Mouse (Mus musculus): Measurements from ENCODE around the gene Lactb. TPM values are rescaled to one million over a fixed set of nuclear protein-coding genes. Genes with fewer than 3 reads are reported as not detected.

Gene Lactb
- polyA plus RNA-seq, 1 experiment from 2014 or later, result 14.2 TPM

DNA sequence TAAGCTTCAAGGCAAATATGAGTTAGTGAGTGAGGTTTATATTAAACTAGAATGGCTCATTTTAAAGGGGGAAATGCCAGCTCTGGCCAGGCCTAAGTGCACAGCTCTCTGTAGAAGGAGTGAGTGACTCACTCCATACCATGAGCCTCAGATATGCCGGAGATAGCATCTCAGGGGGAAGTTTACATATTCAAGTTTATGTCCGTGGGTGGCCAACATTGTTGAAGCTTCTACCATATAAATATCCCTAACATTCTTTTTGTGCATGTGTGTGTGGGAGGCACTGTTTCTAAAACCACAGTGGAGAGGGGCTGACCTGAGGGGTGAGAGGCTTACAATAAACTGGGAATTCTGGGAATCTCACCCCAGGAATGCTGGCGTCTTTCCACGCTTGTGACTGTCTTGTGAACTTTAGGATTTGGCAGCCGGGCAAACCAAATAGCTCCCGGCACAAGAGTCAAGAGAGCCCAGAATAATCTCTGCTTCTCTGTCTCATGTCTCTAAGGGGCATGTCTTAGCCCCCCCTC, 13.7 kb upstream of the Lactb start:
- no peaks in the 10 kb centered on the region for H3K36me3 ChIP-seq (ENCODE audit: control insufficient read depth, insufficient read depth, low read length)
- ATAC-seq (ENCODE audit: low FRiP score, low TSS enrichment) (no peak), DNase-seq (peak; percentile 19)
- no peaks in the 10 kb centered on the region for H3K27me3 ChIP-seq (ENCODE audit: control insufficient read depth, insufficient read depth, low read length)
- H3K4me2 ChIP-seq (ENCODE audit: low read length), result no peak overlapping the region
- no peaks in the 10 kb centered on the region for H3K9me3 ChIP-seq (ENCODE audit: control insufficient read depth, low read length)
- H3K27ac ChIP-seq (replicated peaks; ENCODE audit: low read depth, low read length), result no peak overlapping the region
- H3K4me3 ChIP-seq (replicated peaks; ENCODE audit: low read depth, low read length), result no peak overlapping the region
- H3K4me1 ChIP-seq (ENCODE audit: control insufficient read depth, insufficient read depth, low read length), result no peaks in the 10 kb centered on the region
- 55% methylated on average over 6 of the region's 6 CpGs for WGBS
- no peak overlapping the region for H3K9ac ChIP-seq (replicated peaks; ENCODE audit: low read length)

DNA sequence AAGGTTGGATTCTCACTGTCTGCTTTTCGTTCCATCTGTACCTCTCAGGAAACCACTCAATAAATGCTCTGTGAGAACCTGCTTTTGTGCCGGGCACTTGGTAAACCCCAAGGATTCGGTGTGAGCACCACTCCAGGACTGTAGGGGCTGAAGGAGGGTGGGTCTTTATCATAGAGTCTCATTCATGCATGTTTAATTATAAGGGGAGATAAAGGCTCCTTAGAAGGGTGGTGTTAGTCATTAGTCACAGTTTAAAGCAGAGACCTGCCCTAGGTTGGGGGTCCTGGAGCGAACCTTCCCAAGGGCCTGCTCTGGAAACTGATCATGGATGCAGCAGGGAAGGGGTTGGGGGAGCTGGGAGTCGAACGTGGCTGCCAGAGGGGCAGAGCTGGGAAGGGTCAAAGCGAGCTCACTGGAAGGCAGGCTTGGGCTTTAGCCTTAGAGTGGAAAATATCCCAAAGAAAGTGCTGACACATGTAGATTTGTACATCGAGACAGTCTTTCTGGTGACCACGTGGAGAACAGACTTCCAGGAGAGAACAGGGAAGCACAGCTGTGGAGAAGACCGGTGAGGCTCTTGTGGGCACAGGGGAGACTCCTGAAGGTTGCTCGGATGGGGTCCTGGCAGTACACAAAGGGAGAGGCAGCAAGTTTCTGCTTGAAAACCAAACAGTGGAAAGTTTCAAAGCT, 13.1 kb upstream of the Lactb start:
- no peaks in the 10 kb centered on the region for H3K27me3 ChIP-seq (ENCODE audit: control insufficient read depth, insufficient read depth, low read length)
- no peak for ATAC-seq (ENCODE audit: low FRiP score, low TSS enrichment)
- H3K4me2 ChIP-seq (ENCODE audit: low read length), result no peak overlapping the region
- no peak overlapping the region for H3K4me3 ChIP-seq (replicated peaks; ENCODE audit: low read depth, low read length)
- DNase-seq, result no peak
- H3K36me3 ChIP-seq (ENCODE audit: control insufficient read depth, insufficient read depth, low read length), result no peaks in the 10 kb centered on the region
- no peaks in the 10 kb centered on the region for H3K9me3 ChIP-seq (ENCODE audit: control insufficient read depth, low read length)
- no peak overlapping the region for H3K9ac ChIP-seq (replicated peaks; ENCODE audit: low read length)
- 65% methylated on average over 11 of the region's 11 CpGs for WGBS
- no peak overlapping the region for H3K27ac ChIP-seq (replicated peaks; ENCODE audit: low read depth, low read length)
- H3K4me1 ChIP-seq (ENCODE audit: control insufficient read depth, insufficient read depth, low read length), result no peaks in the 10 kb centered on the region

DNA sequence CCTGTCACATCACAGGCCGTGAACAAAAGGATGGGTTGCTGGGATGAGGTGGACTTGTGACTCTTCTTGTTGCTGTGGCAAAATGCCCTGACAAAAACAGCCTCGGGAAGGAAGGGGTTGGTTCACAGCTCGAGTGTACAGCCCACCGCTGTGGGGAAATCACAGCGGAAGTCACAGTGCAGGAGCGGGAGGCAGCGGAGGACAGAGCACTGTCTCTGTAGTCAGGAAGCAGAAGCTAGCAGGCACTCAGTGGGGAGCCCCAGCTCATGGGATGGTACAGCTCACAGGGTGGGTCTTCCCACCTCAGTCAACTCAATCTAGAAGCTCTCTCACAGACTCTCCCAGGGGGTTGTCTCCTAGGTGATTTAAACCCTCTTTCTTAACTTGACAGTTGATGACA, 10.1 kb upstream of the Lactb start:
- no peak for ATAC-seq (ENCODE audit: low FRiP score, low TSS enrichment)
- no peak for DNase-seq
- WGBS, result 83% methylated on average over 7 of the region's 7 CpGs

GRCm38 (mm10) chr9:66982085-66982484, 6.8 kb upstream of the Lactb start:
- DNase-seq, result no peak
- H3K4me2 ChIP-seq (ENCODE audit: low read length), result no peak overlapping the region
- no peaks in the 10 kb centered on the region for H3K4me1 ChIP-seq (ENCODE audit: control insufficient read depth, insufficient read depth, low read length)
- H3K27ac ChIP-seq (replicated peaks; ENCODE audit: low read depth, low read length), result no peak overlapping the region
- 82% methylated on average over 7 of the region's 7 CpGs for WGBS
- H3K9me3 ChIP-seq (ENCODE audit: control insufficient read depth, low read length), result no peaks in the 10 kb centered on the region
- no peak overlapping the region for H3K9ac ChIP-seq (replicated peaks; ENCODE audit: low read length)
- H3K36me3 ChIP-seq (ENCODE audit: control insufficient read depth, insufficient read depth, low read length), result no peaks in the 10 kb centered on the region
- no peaks in the 10 kb centered on the region for H3K27me3 ChIP-seq (ENCODE audit: control insufficient read depth, insufficient read depth, low read length)
- H3K4me3 ChIP-seq (replicated peaks; ENCODE audit: low read depth, low read length), result no peak overlapping the region
- ATAC-seq (ENCODE audit: low FRiP score, low TSS enrichment), result no peak

More for the DNA sequence above, 10.1 kb upstream of the Lactb start:
- no peak overlapping the region for H3K9ac ChIP-seq (replicated peaks; ENCODE audit: low read length)
- no peaks in the 10 kb centered on the region for H3K36me3 ChIP-seq (ENCODE audit: control insufficient read depth, insufficient read depth, low read length)
- no peaks in the 10 kb centered on the region for H3K9me3 ChIP-seq (ENCODE audit: control insufficient read depth, low read length)
- H3K4me3 ChIP-seq (replicated peaks; ENCODE audit: low read depth, low read length), result no peak overlapping the region
- no peak overlapping the region for H3K27ac ChIP-seq (replicated peaks; ENCODE audit: low read depth, low read length)
- H3K4me2 ChIP-seq (ENCODE audit: low read length), result no peak overlapping the region
- no peaks in the 10 kb centered on the region for H3K27me3 ChIP-seq (ENCODE audit: control insufficient read depth, insufficient read depth, low read length)
- H3K4me1 ChIP-seq (ENCODE audit: control insufficient read depth, insufficient read depth, low read length), result no peaks in the 10 kb centered on the region

GRCm38 (mm10) chr9:66980458-66980857, 5.2 kb upstream of the Lactb start:
- ATAC-seq (ENCODE audit: low FRiP score, low TSS enrichment), result no peak
- H3K4me2 ChIP-seq (ENCODE audit: low read length), result no peak overlapping the region
- 0 out of 2 replicates have a peak, but pooled peaks cover 5% of the 10 kb centered on the region for H3K4me1 ChIP-seq (ENCODE audit: control insufficient read depth, insufficient read depth, low read length)
- H3K27me3 ChIP-seq (ENCODE audit: control insufficient read depth, insufficient read depth, low read length), result no peaks in the 10 kb centered on the region
- peak; percentile 80 for DNase-seq
- no peaks in the 10 kb centered on the region for H3K9me3 ChIP-seq (ENCODE audit: control insufficient read depth, low read length)
- H3K36me3 ChIP-seq (ENCODE audit: control insufficient read depth, insufficient read depth, low read length), result no peaks in the 10 kb centered on the region
- 8% methylated on average over 5 of the region's 5 CpGs for WGBS
- H3K4me3 ChIP-seq (replicated peaks; ENCODE audit: low read depth, low read length), result no peak overlapping the region
- no peak overlapping the region for H3K9ac ChIP-seq (replicated peaks; ENCODE audit: low read length)
- H3K27ac ChIP-seq (replicated peaks; ENCODE audit: low read depth, low read length), result no peak overlapping the region

DNA sequence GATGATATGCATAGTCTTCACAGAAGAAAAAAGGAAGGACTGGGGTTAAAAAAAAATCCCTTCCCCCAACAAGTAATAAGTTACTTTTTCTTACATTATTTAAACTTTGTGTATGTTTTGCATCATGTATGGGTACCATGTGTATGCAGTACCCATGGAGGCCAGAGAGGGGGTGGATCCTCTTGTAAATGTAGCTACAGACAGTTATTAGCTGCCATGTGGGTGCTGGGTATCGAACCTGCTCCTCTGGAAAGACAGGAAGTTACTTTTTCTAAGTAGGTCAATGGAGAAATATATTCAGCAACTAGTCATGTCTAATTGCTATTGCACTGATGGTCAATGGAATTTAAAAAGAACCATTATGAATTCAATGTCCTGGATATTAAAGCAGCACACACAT, 3.2 kb upstream of the Lactb start:
- H3K4me1 ChIP-seq (ENCODE audit: control insufficient read depth, insufficient read depth, low read length), result peaks cover 9% of the 10 kb centered on the region; the same call in 1 of the 2 replicates
- no peak overlapping the region for H3K4me2 ChIP-seq (ENCODE audit: low read length)

GRCm38 (mm10) chr9:66977982-66978381, 2.7 kb upstream of the Lactb start:
- Histone ChIP-seq H3K4me1 (ENCODE audit: control insufficient read depth, insufficient read depth, low read length) (peaks cover 9% of the 10 kb centered on the region; the same call in 1 of the 2 replicates), H3K9me3 (ENCODE audit: control insufficient read depth, low read length) (no peaks in the 10 kb centered on the region), H3K9ac (replicated peaks; ENCODE audit: low read length) (no peak overlapping the region), H3K4me2 (ENCODE audit: low read length) (no peak overlapping the region), H3K27me3 (ENCODE audit: control insufficient read depth, insufficient read depth, low read length) (no peaks in the 10 kb centered on the region), H3K4me3 (replicated peaks; ENCODE audit: low read depth, low read length) (no peak overlapping the region), H3K27ac (replicated peaks; ENCODE audit: low read depth, low read length) (no peak overlapping the region), H3K36me3 (ENCODE audit: control insufficient read depth, insufficient read depth, low read length) (no peaks in the 10 kb centered on the region)
- 94% methylated on average over 1 of the region's 1 CpGs for WGBS
- no peak for ATAC-seq (ENCODE audit: low FRiP score, low TSS enrichment)
- no peak for DNase-seq

More for the DNA sequence above, 3.2 kb upstream of the Lactb start:
- WGBS, result 84% methylated on average over 1 of the region's 1 CpGs
- no peak for ATAC-seq (ENCODE audit: low FRiP score, low TSS enrichment)
- Histone ChIP-seq H3K9me3 (ENCODE audit: control insufficient read depth, low read length) (no peaks in the 10 kb centered on the region), H3K9ac (replicated peaks; ENCODE audit: low read length) (no peak overlapping the region), H3K27ac (replicated peaks; ENCODE audit: low read depth, low read length) (no peak overlapping the region), H3K36me3 (ENCODE audit: control insufficient read depth, insufficient read depth, low read length) (no peaks in the 10 kb centered on the region), H3K4me3 (replicated peaks; ENCODE audit: low read depth, low read length) (no peak overlapping the region), H3K27me3 (ENCODE audit: control insufficient read depth, insufficient read depth, low read length) (no peaks in the 10 kb centered on the region)
- no peak for DNase-seq

GRCm38 (mm10) chr9:66977121-66977520, 1.8 kb upstream of the Lactb start:
- Histone ChIP-seq H3K36me3 (ENCODE audit: control insufficient read depth, insufficient read depth, low read length) (no peaks in the 10 kb centered on the region), H3K27ac (replicated peaks; ENCODE audit: low read depth, low read length) (no peak overlapping the region), H3K4me1 (ENCODE audit: control insufficient read depth, insufficient read depth, low read length) (peaks cover 9% of the 10 kb centered on the region; the same call in 1 of the 2 replicates), H3K4me3 (replicated peaks; ENCODE audit: low read depth, low read length) (no peak overlapping the region), H3K4me2 (ENCODE audit: low read length) (no peak overlapping the region), H3K27me3 (ENCODE audit: control insufficient read depth, insufficient read depth, low read length) (no peaks in the 10 kb centered on the region), H3K9ac (replicated peaks; ENCODE audit: low read length) (no peak overlapping the region), H3K9me3 (ENCODE audit: control insufficient read depth, low read length) (no peaks in the 10 kb centered on the region)
- DNase-seq (no peak), ATAC-seq (ENCODE audit: low FRiP score, low TSS enrichment) (no peak)
- WGBS, result 75% methylated on average over 5 of the region's 5 CpGs

- H3K9me3 ChIP-seq (ENCODE audit: control insufficient read depth, low read length), result no peaks in the 10 kb centered on the region
- ATAC-seq (ENCODE audit: low FRiP score, low TSS enrichment) (peak; percentile 79), DNase-seq (peak; percentile 82)
- H3K4me2 ChIP-seq (ENCODE audit: low read length), result peak overlapping the region; percentile 58
- peak overlapping the region; percentile 80 for H3K9ac ChIP-seq (replicated peaks; ENCODE audit: low read length)
- H3K4me1 ChIP-seq (ENCODE audit: control insufficient read depth, insufficient read depth, low read length), result peaks cover 9% of the 10 kb centered on the region; the same call in 1 of the 2 replicates
- H3K4me3 ChIP-seq (replicated peaks; ENCODE audit: low read depth, low read length), result peak overlapping the region; percentile 93
- under 1% methylated on average over 41 of the region's 41 CpGs for WGBS
- no peaks in the 10 kb centered on the region for H3K27me3 ChIP-seq (ENCODE audit: control insufficient read depth, insufficient read depth, low read length)
- peaks cover 13% of the 10 kb centered on the region for H3K36me3 ChIP-seq (ENCODE audit: control insufficient read depth, insufficient read depth, low read length)
- peak overlapping the region; percentile 90 for H3K27ac ChIP-seq (replicated peaks; ENCODE audit: low read depth, low read length)
Measured at GRCm38 (mm10) chr9:66974721-66975225, 511 bp downstream of the Lactb start.

All from midbrain, embryonic 14.5 days (tissue).